Mouse (Mus musculus): ENCODE measurements around the gene Tet1. TPM values are rescaled to one million over a fixed set of nuclear protein-coding genes. Genes with fewer than 3 reads are reported as not detected.
"Not testable (repeated sequence)": the region's sequence is repeated elsewhere in the genome, so short reads cannot be mapped to it uniquely, and the experiment has no call there.

The Tet1 gene
- total RNA-seq, 2 experiments from 2014 or later, result 8.6 to 12.8 TPM

DNA sequence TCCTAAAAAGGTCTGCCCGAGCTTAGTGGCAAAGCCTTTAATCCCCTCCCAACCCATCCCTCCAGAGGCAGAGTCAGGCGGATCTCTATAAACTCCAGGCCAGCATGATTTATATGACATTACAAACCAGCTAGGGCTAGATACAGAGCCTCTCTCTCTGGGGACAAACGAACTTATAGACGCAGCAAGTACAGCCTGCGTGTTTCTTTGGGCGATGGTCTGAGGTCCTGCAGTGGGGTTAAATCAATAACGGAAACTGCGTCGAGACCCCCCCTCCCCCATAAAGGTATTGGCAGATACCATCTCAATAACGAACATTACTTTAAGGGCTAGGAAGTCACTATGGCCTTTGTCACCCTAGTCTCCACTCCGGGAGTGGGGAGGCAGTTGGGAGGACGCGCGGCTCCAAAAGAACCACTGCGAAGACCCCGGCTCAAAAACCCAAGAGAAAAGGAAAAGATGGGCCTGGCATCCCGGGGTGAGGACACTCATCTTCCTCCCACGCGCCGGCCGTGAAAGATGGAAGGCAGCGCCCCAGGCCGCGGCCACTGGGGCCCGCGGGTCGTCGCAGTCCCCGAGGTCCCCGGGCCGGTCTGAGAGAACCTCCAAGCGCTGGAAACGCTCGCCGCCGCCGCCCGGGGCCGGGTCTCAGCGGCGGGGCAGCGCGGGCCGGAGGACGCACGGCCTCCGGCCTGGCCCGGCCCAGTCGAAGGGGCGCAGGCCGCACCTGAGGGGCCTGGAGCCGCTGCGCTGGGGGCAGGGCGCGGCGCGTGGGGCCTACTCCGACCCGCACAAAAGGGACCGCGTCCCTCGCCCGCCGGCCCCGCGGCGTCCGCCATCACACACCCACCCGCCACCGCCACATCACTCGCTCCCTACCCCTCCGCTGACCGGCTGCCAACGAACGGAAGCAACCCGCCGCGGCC lies 117.3 kb downstream of the Tet1 start:
- no peak for ATAC-seq (replicated peaks; ENCODE audit: poor library complexity, severe bottlenecking)

DNA sequence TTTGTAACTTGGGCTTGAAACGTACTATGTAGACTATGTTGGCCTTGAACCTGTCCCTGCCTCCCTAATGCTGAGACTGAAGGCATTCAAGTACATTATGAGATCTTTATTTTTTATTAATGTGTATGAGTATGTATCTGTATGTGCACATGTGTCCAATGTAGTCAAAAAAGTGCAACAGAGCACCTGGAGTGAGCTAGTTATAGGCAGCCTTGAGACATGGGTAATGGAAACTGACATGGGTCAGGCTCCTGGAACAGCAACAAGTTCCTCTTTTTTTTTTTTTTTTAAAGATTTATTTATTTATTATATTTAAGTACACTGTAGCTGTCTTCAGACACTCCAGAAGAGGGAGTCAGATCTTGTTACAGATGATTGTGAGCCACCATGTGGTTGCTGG lies 127.0 kb downstream of the Tet1 start:
- ATAC-seq (replicated peaks; ENCODE audit: poor library complexity, severe bottlenecking), result not testable (repeated sequence)

Other genes with a start within 250 kb of the Tet1 start
- gene Stox1, start 182.9 kb downstream of the Tet1 start, total RNA-seq (2014; fragmentation: Nextera tagmentation), result 1.5 and 1.6 TPM in 2 replicates
- gene Stox1, start 182.9 kb downstream of the Tet1 start, total RNA-seq (2017), result 0.47 and 1.4 TPM in 2 replicates
- 125 and 138 TPM in 2 replicates for gene Ccar1, start 116.7 kb downstream of the Tet1 start, total RNA-seq (2014; fragmentation: Nextera tagmentation)
- 103 and 105 TPM in 2 replicates for gene Ccar1, start 116.7 kb downstream of the Tet1 start, total RNA-seq (2017)
- 15.7 and 24.2 TPM in 2 replicates for gene Slc25a16, start 11.6 kb upstream of the Tet1 start, total RNA-seq (2014; fragmentation: Nextera tagmentation)
- 17.6 and 19.0 TPM in 2 replicates for gene Slc25a16, start 11.6 kb upstream of the Tet1 start, total RNA-seq (2017)
- gene Dna2, start 38.0 kb upstream of the Tet1 start, total RNA-seq (2014; fragmentation: Nextera tagmentation), result 47.2 and 65.6 TPM in 2 replicates
- 49.5 and 51.2 TPM in 2 replicates for gene Dna2, start 38.0 kb upstream of the Tet1 start, total RNA-seq (2017)
- 4.0 and 9.5 TPM in 2 replicates for gene Rufy2, start 71.2 kb upstream of the Tet1 start, total RNA-seq (2014; fragmentation: Nextera tagmentation)
- gene Rufy2, start 71.2 kb upstream of the Tet1 start, total RNA-seq (2017), result 5.6 and 7.3 TPM in 2 replicates
- gene Hnrnph3, start 115.2 kb upstream of the Tet1 start, total RNA-seq (2014; fragmentation: Nextera tagmentation), result 64.1 and 67.8 TPM in 2 replicates
- gene Hnrnph3, start 115.2 kb upstream of the Tet1 start, total RNA-seq (2017), result 34.0 and 43.0 TPM in 2 replicates
- 0.34 TPM in 1 of 2 replicates, not detected in the other for gene Pbld2, start 115.3 kb upstream of the Tet1 start, total RNA-seq (2014; fragmentation: Nextera tagmentation)
- not detected in 2 replicates for gene Pbld2, start 115.3 kb upstream of the Tet1 start, total RNA-seq (2017)
- gene Pbld1, start 151.2 kb upstream of the Tet1 start, total RNA-seq (2014; fragmentation: Nextera tagmentation), result not detected in 2 replicates
- not detected in 2 replicates for gene Pbld1, start 151.2 kb upstream of the Tet1 start, total RNA-seq (2017)
- gene Atoh7, start 190.7 kb upstream of the Tet1 start, total RNA-seq (2014; fragmentation: Nextera tagmentation), result not detected in 2 replicates
- gene Atoh7, start 190.7 kb upstream of the Tet1 start, total RNA-seq (2017), result not detected in 2 replicates

Measured in granulocyte monocyte progenitor cell, adult 5-6 weeks (primary cell).